Mouse (Mus musculus) lung, embryonic 16.5 days (tissue): Measurements from ENCODE around the gene Gm525. TPM values are rescaled to one million over a fixed set of nuclear protein-coding genes. Genes with fewer than 3 reads are reported as not detected.

Source experiments
- ATAC-seq: fragments of 200-750 bp; cut with Nextera tagmentation; 2 replicates; pipeline ENCODE4 v1.8.0; 2017; ENCODE audit warnings: low read depth, mild to moderate bottlenecking, moderate library complexity
- H3K27ac ChIP-seq: fragments of 300-500 bp; sonication (generic); 2 replicates; pipeline ENCODE4 v1.5.1; 2014; ENCODE audit warnings: mild to moderate bottlenecking, control low read depth, low read length
- H3K27me3 ChIP-seq: fragments of 300-500 bp; sonication (generic); 2 replicates; pipeline ENCODE4 v1.6.1; 2014; ENCODE audit warnings: low read depth, low read length, mixed read lengths; ENCODE audit not compliant: control insufficient read depth, insufficient read depth
- H3K36me3 ChIP-seq: fragments of 300-500 bp; sonication (generic); 2 replicates; pipeline ENCODE4 v1.6.1; 2014; ENCODE audit warnings: low read length; ENCODE audit not compliant: control insufficient read depth, insufficient read depth
- H3K4me1 ChIP-seq: fragments of 300-500 bp; sonication (generic); replicated peaks from 2 replicates; pipeline ENCODE4 v1.6.1; 2014; ENCODE audit warnings: low read length, mixed read lengths; ENCODE audit not compliant: control insufficient read depth, insufficient read depth
- H3K4me2 ChIP-seq: fragments of 300-500 bp; sonication (generic); 2 replicates; pipeline ENCODE4 v1.6.1; 2014; ENCODE audit warnings: low read depth, low read length, control low read depth
- H3K4me3 ChIP-seq: fragments of 300-500 bp; sonication (generic); 2 replicates; pipeline ENCODE4 v1.5.1; 2014; ENCODE audit warnings: mild to moderate bottlenecking, low read length, control low read depth
- H3K9ac ChIP-seq: fragments of 300-500 bp; sonication (generic); 2 replicates; pipeline ENCODE4 v1.6.1; 2014; ENCODE audit warnings: low read length, control low read depth
- H3K9me3 ChIP-seq: fragments of 300-500 bp; sonication (generic); 2 replicates; pipeline ENCODE4 v1.6.1; 2016; ENCODE audit warnings: low read length; ENCODE audit not compliant: control insufficient read depth
- WGBS: fragments of 180-500 bp; shearing (Covaris S2); extraction: QIAGEN DNeasy Blood & Tissue Kit; methylation state at CpG from one replicate; pipeline ENCODE4 v1.1.7; 2014; 5-methylcytosine and 5-hydroxymethylcytosine counted together
- polyA plus RNA-seq: library from polyadenylated mRNA; unstranded; fragments of >200 nt; fragmentation: Nextera tagmentation; extraction: Ambion mirVana; gene quantifications from 2 replicates; pipeline ENCODE4 v1.2.1, GENCODE M21; 2015

The Gm525 gene
- polyA plus RNA-seq, 1 experiment from 2014 or later: 1.2 TPM

DNA sequence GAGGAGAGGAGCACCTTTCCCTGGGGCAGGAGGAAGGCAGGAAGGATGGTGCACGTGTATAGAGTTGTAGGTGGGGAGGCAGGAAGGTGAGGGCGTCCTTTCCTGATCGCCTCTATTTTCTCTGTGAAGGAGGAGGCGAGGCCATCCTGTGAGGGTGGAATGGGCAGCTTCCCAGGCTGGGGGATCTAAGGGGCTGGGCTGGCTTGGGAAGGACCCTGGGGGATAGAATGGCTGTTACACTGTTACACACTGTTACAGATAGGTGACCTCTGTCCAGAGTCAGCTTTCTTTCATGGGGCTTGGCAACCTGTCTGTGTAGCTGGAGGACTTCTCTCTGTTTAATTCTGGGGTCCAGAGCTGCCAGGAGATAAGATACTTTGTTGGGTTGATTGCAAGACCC, 57.2 kb downstream of the Gm525 start:
- no peak overlapping the region for H3K4me3 ChIP-seq
- H3K4me2 ChIP-seq: no peak overlapping the region
- no peak overlapping the region for H3K9ac ChIP-seq
- no peak for ATAC-seq
- no peaks in the 10 kb centered on the region for H3K27me3 ChIP-seq
- no peaks in the 10 kb centered on the region for H3K4me1 ChIP-seq
- H3K36me3 ChIP-seq: no peaks in the 10 kb centered on the region
- no peak overlapping the region for H3K27ac ChIP-seq
- H3K9me3 ChIP-seq: no peaks in the 10 kb centered on the region
- WGBS: 54% methylated on average over 4 of the region's 4 CpGs

- peak; percentile 45; the same call in 1 of the 2 replicates for ATAC-seq
- Histone ChIP-seq H3K9ac (no peak overlapping the region), H3K9me3 (no peaks in the 10 kb centered on the region), H3K36me3 (no peaks in the 10 kb centered on the region), H3K4me3 (no peak overlapping the region), H3K4me2 (no peak overlapping the region), H3K4me1 (no peaks in the 10 kb centered on the region), H3K27ac (no peak overlapping the region), H3K27me3 (no peaks in the 10 kb centered on the region)
- WGBS: 52% methylated on average over 7 of the region's 7 CpGs
Observed at GRCm38 (mm10) chr11:89132406-89132805, 58.8 kb downstream of the Gm525 start.

GRCm38 (mm10) chr11:89134211-89134610, 60.6 kb downstream of the Gm525 start:
- Histone ChIP-seq H3K9ac (no peak overlapping the region), H3K27ac (no peak overlapping the region), H3K4me3 (no peak overlapping the region), H3K4me1 (no peaks in the 10 kb centered on the region), H3K27me3 (no peaks in the 10 kb centered on the region), H3K36me3 (no peaks in the 10 kb centered on the region), H3K9me3 (no peaks in the 10 kb centered on the region), H3K4me2 (no peak overlapping the region)
- WGBS: 45% methylated on average over 2 of the region's 2 CpGs
- no peak for ATAC-seq

GRCm38 (mm10) chr11:89137915-89138314, 64.3 kb downstream of the Gm525 start:
- no peak for ATAC-seq
- no peak overlapping the region for H3K9ac ChIP-seq

More at GRCm38 (mm10) chr11:89137915-89138314, 64.3 kb downstream of the Gm525 start:
- WGBS: 93% methylated on average over 2 of the region's 2 CpGs
- Histone ChIP-seq H3K4me2 (no peak overlapping the region), H3K4me1 (no peaks in the 10 kb centered on the region), H3K9me3 (no peaks in the 10 kb centered on the region), H3K36me3 (no peaks in the 10 kb centered on the region), H3K4me3 (no peak overlapping the region), H3K27ac (no peak overlapping the region), H3K27me3 (no peaks in the 10 kb centered on the region)

Other genes with a start within 250 kb of the Gm525 start
- 19.0 and 19.3 TPM in 2 replicates for gene Akap1, start 209.3 kb upstream of the Gm525 start, polyA plus RNA-seq
- 89.8 and 90.8 TPM in 2 replicates for gene Scpep1, start 118.4 kb upstream of the Gm525 start, polyA plus RNA-seq
- not detected in 2 replicates for gene Elobl, start 106.9 kb upstream of the Gm525 start, polyA plus RNA-seq
- gene Coil, start 103.6 kb upstream of the Gm525 start, polyA plus RNA-seq: 11.9 and 13.7 TPM in 2 replicates
- gene Trim25, start 74.5 kb upstream of the Gm525 start, polyA plus RNA-seq: 24.2 and 27.3 TPM in 2 replicates
- gene Dgke, start 7.0 kb upstream of the Gm525 start, polyA plus RNA-seq: 4.5 and 5.1 TPM in 2 replicates
- 1.0 and 1.3 TPM in 2 replicates for gene Nog, start 228.5 kb downstream of the Gm525 start, polyA plus RNA-seq